8 mouse cellular contexts compared by ENCODE assay signal in the genomic region with DNA sequence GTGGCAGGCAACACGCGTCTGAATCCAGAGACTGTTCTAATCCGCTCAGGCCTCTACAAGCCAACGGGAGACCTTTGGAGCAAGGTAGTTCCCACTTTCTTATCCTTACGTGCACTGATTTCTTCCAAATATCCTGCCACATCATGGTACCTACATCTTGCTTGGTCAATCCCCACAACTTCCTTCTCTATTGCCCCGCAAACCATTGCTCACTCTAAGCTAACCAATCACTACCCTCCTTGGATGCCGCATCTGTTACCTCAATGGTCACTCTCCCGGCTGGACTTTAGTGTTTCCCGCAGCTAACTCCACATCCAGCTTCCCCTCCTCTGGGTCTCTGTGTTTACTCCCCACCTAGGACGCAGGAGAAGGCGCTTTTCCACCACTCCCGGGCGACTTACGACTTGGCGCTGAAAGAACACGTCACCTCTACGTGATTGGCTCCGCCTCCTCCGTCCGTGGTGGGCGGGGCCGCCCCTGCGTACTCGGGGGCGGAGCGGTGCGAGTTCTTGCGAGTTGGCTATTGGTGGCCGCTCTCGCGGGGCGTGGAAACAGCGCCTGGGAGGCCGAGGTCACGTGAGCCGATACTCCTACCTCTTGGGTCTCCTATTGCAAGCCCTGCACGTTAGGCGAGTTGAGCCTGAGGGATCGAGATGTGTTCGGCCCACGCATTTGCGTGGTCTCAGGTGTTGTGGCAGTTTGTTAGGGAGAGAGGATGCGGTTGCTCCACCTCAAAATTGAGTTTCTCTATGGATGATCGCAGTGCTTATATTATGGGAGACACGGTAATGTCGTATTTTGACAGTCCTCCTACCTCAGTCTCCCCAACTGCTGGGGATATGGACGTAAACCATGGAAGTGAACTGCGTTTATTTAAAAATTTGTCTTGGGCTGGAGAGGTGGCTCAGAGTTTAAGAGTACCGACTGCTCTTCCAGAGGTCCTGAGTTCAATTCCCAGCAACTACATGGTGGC. TPM values are rescaled to one million over a fixed set of nuclear protein-coding genes. Genes with fewer than 3 reads are reported as not detected.
A peak's percentile ranks its signal among the peaks of the same experiment; 100 is the strongest.
DNase-seq lines count a peak whose midpoint lies in the region; ATAC-seq and TF ChIP-seq lines count a peak whose summit lies in the region.

A gene (minus strand): TSS at position 453 of the 973 bp plus-strand sequence.

- peak within 1 kb of the TSS; percentile 98 for H3K4me2 ChIP-seq in heart, embryonic 11.5 days
- H3K4me2 ChIP-seq in kidney, embryonic 16.5 days (replicated peaks; ENCODE audit: low read depth, low read length) = peak within 1 kb of the TSS; percentile 86
- H3K4me2 ChIP-seq in myocyte (ENCODE audit: low read depth) = peak within 1 kb of the TSS; percentile 87

- no peak for TF ChIP-seq CTCF in C2C12 (IDR thresholded peaks at IDR 0.05; ENCODE audit: control insufficient read depth, insufficient read depth, insufficient read length)
- TF ChIP-seq CTCF in brain, embryonic 14.5 days (IDR thresholded peaks at IDR 0.05; ENCODE audit: borderline replicate concordance, extremely low read depth, insufficient read depth, insufficient read length) = no peak
- TF ChIP-seq CTCF in liver, adult 2 months (IDR thresholded peaks at IDR 0.05; ENCODE audit: low read depth, low read length) = no peak

- H3K27ac ChIP-seq in heart, embryonic 11.5 days (ENCODE audit: low read depth, low read length) = no peak within 1 kb of the TSS
- H3K27ac ChIP-seq in kidney, embryonic 16.5 days (ENCODE audit: low read length) = peak within 1 kb of the TSS; percentile 56
- H3K27ac ChIP-seq in liver, adult 2 months (replicated peaks; ENCODE audit: insufficient read depth, low read depth, low read length) = peak within 1 kb of the TSS; percentile 33; the same call in 1 of the 2 replicates

- H3K4me3 ChIP-seq in C2C12 (ENCODE audit: insufficient read depth, poor library complexity, severe bottlenecking) = peak within 1 kb of the TSS; percentile 49
- H3K4me3 ChIP-seq in erythroblast, embryonic 14.5 days (replicated peaks) = peak within 1 kb of the TSS; percentile 66
- peak within 1 kb of the TSS; percentile 78 for H3K4me3 ChIP-seq in heart, embryonic 11.5 days (ENCODE audit: low read depth, low read length)
- peak within 1 kb of the TSS; percentile 76 for H3K4me3 ChIP-seq in kidney, embryonic 16.5 days (ENCODE audit: low read length)
- peak within 1 kb of the TSS; percentile 64 for H3K4me3 ChIP-seq in liver, adult 2 months (ENCODE audit: insufficient read depth, low read depth, low read length)
- peak within 1 kb of the TSS; percentile 90 for H3K4me3 ChIP-seq in myocyte

- peaks cover 8% of the 10 kb centered on the region for H3K36me3 ChIP-seq in C2C12 (ENCODE audit: control insufficient read depth, insufficient read depth)
- peaks cover 25% of the 10 kb centered on the region for H3K36me3 ChIP-seq in erythroblast, embryonic 14.5 days (ENCODE audit: control insufficient read depth)
- peaks cover 4% of the 10 kb centered on the region; the same call in 1 of the 2 replicates for H3K36me3 ChIP-seq in heart, embryonic 11.5 days (ENCODE audit: control insufficient read depth, insufficient read depth, low read length)
- 0 out of 2 replicates have a peak, but pooled peaks cover 2% of the 10 kb centered on the region for H3K36me3 ChIP-seq in kidney, embryonic 16.5 days (ENCODE audit: insufficient read depth, low read length)
- peaks cover 7% of the 10 kb centered on the region; the same call in 1 of the 2 replicates for H3K36me3 ChIP-seq in liver, adult 2 months (ENCODE audit: control insufficient read depth, insufficient read depth, low read length)
- no peaks in the 10 kb centered on the region for H3K36me3 ChIP-seq in myocyte (ENCODE audit: control insufficient read depth, insufficient read depth)
- H3K36me3 ChIP-seq in splenic B cell, adult 2 months (ENCODE audit: control insufficient read depth, insufficient read depth, low read length, poor library complexity, severe bottlenecking) = peaks cover 8% of the 10 kb centered on the region; the same call in 1 of the 2 replicates

- peaks cover 20% of the 10 kb centered on the region for H3K4me1 ChIP-seq in erythroblast, embryonic 14.5 days (ENCODE audit: control insufficient read depth)
- H3K4me1 ChIP-seq in heart, embryonic 11.5 days (ENCODE audit: control insufficient read depth, insufficient read depth, low read length) = peaks cover 7% of the 10 kb centered on the region
- H3K4me1 ChIP-seq in kidney, embryonic 16.5 days (ENCODE audit: insufficient read depth, low read length) = peaks cover 11% of the 10 kb centered on the region; the same call in 1 of the 2 replicates
- H3K4me1 ChIP-seq in liver, adult 2 months (ENCODE audit: control insufficient read depth, insufficient read depth, low read length) = no peaks in the 10 kb centered on the region

- TF ChIP-seq POLR2A in brain, embryonic 14.5 days (IDR thresholded peaks at IDR 0.05; ENCODE audit: borderline replicate concordance, extremely low read depth, insufficient read depth, insufficient read length, poor library complexity, severe bottlenecking) = peak; percentile 39; the same call in 1 of the 2 replicates
- TF ChIP-seq POLR2A in liver, adult 2 months (IDR thresholded peaks at IDR 0.05; ENCODE audit: extremely low read depth, insufficient read depth, low read length) = peak; percentile 60; the same call in 1 of the 2 replicates
- TF ChIP-seq POLR2A in myocyte (IDR thresholded peaks at IDR 0.05; ENCODE audit: insufficient read length, low read depth) = peak; percentile 61

- no peaks in the 10 kb centered on the region for H3K9me3 ChIP-seq in erythroblast, embryonic 14.5 days (ENCODE audit: control insufficient read depth, low read length)
- no peaks in the 10 kb centered on the region for H3K9me3 ChIP-seq in heart, embryonic 11.5 days (replicated peaks; ENCODE audit: control insufficient read depth, low read length)
- no peaks in the 10 kb centered on the region for H3K9me3 ChIP-seq in kidney, embryonic 16.5 days (ENCODE audit: low read length)

- peak within 1 kb of the TSS; percentile 84 for H3ac ChIP-seq in C2C12 (ENCODE audit: control insufficient read depth, insufficient read length, low read depth)
- peak within 1 kb of the TSS; percentile 18 for H3ac ChIP-seq in myocyte (ENCODE audit: control insufficient read depth, insufficient read length)

- H3K79me2 ChIP-seq in C2C12 (ENCODE audit: control insufficient read depth, insufficient read depth) = peaks cover 16% of the 10 kb centered on the region
- H3K79me2 ChIP-seq in liver, adult 2 months (ENCODE audit: control insufficient read depth, insufficient read depth, low read length) = 0 out of 2 replicates have a peak, but pooled peaks cover 2% of the 10 kb centered on the region
- peaks cover 14% of the 10 kb centered on the region for H3K79me2 ChIP-seq in myocyte (ENCODE audit: control insufficient read depth, insufficient read depth)

- peak within 1 kb of the TSS; percentile 85 for H3K9ac ChIP-seq in heart, embryonic 11.5 days (ENCODE audit: low read depth, low read length)
- peak within 1 kb of the TSS; percentile 82 for H3K9ac ChIP-seq in kidney, embryonic 16.5 days (replicated peaks; ENCODE audit: low read length)
- H3K9ac ChIP-seq in liver, adult 2 months (ENCODE audit: low read depth, low read length) = peak within 1 kb of the TSS; percentile 81

- DNase-seq in brain, embryonic 14.5 days (ENCODE audit: low read depth) = peak; percentile 99
- DNase-seq in liver, adult 2 months (ENCODE audit: extremely low read depth, low read depth, low spot score) = peak; percentile 86
- DNase-seq in splenic B cell, adult 2 months (ENCODE audit: low read depth, low spot score) = peak; percentile 98

- peak; percentile 94 for ATAC-seq in heart, embryonic 11.5 days (replicated peaks; ENCODE audit: insufficient number of reproducible peaks, low FRiP score, low TSS enrichment)
- peak; percentile 98 for ATAC-seq in kidney, embryonic 16.5 days (ENCODE audit: low FRiP score, low TSS enrichment)

- peaks cover 4% of the 10 kb centered on the region for H3K79me3 ChIP-seq in C2C12 (ENCODE audit: low read depth)

- H3K27me3 ChIP-seq in C2C12 (ENCODE audit: control insufficient read depth, insufficient read depth, insufficient read length) (peaks cover 9% of the 10 kb centered on the region), myocyte (ENCODE audit: control insufficient read depth, insufficient read depth, insufficient read length) (peaks cover 15% of the 10 kb centered on the region)
- H3K27me3 ChIP-seq in erythroblast, embryonic 14.5 days (ENCODE audit: control insufficient read depth) = no peaks in the 10 kb centered on the region
- H3K27me3 ChIP-seq in heart, embryonic 11.5 days (ENCODE audit: control insufficient read depth, insufficient read depth, low read length) = no peaks in the 10 kb centered on the region
- no peaks in the 10 kb centered on the region for H3K27me3 ChIP-seq in kidney, embryonic 16.5 days (ENCODE audit: insufficient read depth, low read length)
- no peaks in the 10 kb centered on the region for H3K27me3 ChIP-seq in liver, adult 2 months (ENCODE audit: control insufficient read depth, insufficient read depth, low read length)
- H3K27me3 ChIP-seq in splenic B cell, adult 2 months (ENCODE audit: control insufficient read depth, insufficient read depth, low read length, poor library complexity, severe bottlenecking) = no peaks in the 10 kb centered on the region

- WGBS in heart, embryonic 11.5 days (ENCODE audit: insufficient replicate concordance) = 2% methylated on average over 49 of the region's 49 CpGs
- 1% methylated on average over 49 of the region's 49 CpGs for WGBS in kidney, embryonic 16.5 days
- WGBS in liver, adult 2 months = 2% methylated on average over 49 of the region's 49 CpGs

TF ChIP-seq in C2C12, 6 proteins besides CTCF, POLR2A, EP300 and RAD21 (continues in another document):
- TF ChIP-seq MAX (IDR thresholded peaks at IDR 0.05) = no peak
- TF ChIP-seq MYOG (IDR thresholded peaks at IDR 0.05; ENCODE audit: control insufficient read depth, extremely low read depth, insufficient read length) = no peak
- no peak for TF ChIP-seq CEBPB (IDR thresholded peaks at IDR 0.05; ENCODE audit: low read depth)
- no peak for TF ChIP-seq FOSL1 (IDR thresholded peaks at IDR 0.05; ENCODE audit: insufficient read depth, low read length, poor library complexity, severe bottlenecking)

TF ChIP-seq in myocyte, 11 proteins besides CTCF, POLR2A, EP300 and RAD21:
- TF ChIP-seq SRF (IDR thresholded peaks at IDR 0.05; ENCODE audit: control insufficient read depth, insufficient read length, low read depth) = peak; percentile 46
- no peak for TF ChIP-seq REST (IDR thresholded peaks at IDR 0.05; ENCODE audit: insufficient read depth, insufficient read length)

RNA-seq across cellular contexts. Expression of the gene that starts here (rescaled TPM):
- polyA plus RNA-seq in C2C12 (2012; fragmentation: generic; extraction: Trizol) (27.7 TPM), myocyte (2012; fragmentation: generic; extraction: Trizol) (30.5 TPM)
- 47.0 and 56.1 TPM in 2 replicates for polyA plus RNA-seq in brain, embryonic 14.5 days (2012; rRNA removed)
- 1.2 and 1.5 TPM in 2 replicates for polyA plus RNA-seq in erythroblast, embryonic 14.5 days (2012)
- polyA plus RNA-seq in heart, embryonic 11.5 days (2014; fragmentation: Nextera tagmentation; extraction: Ambion mirVana) = 35.3 and 35.6 TPM in 2 replicates
- polyA plus RNA-seq in kidney, embryonic 16.5 days (2015; fragmentation: Nextera tagmentation; extraction: Ambion mirVana) = 51.7 and 53.1 TPM in 2 replicates
- 14.0 and 15.6 TPM in 2 replicates for total RNA-seq in liver, adult 2 months (2014; rRNA removed)
- 19.2 and 21.3 TPM in 2 replicates for polyA plus RNA-seq in liver, adult 2 months (2012; rRNA removed)
